Mouse (Mus musculus): ENCODE measurements around the gene Mpl. TPM values are rescaled to one million over a fixed set of nuclear protein-coding genes. Genes with fewer than 3 reads are reported as not detected.

Mpl gene
- polyA plus RNA-seq, 1 experiment from 2014 or later, result 0.40 TPM

- no peak; the same call in 1 of the 2 replicates for ATAC-seq (replicated peaks; ENCODE audit: low FRiP score)
- Histone ChIP-seq H3K4me1 (peaks cover 15% of the 10 kb centered on the region), H3K9ac (peak overlapping the region; percentile 34), H3K9me3 (replicated peaks) (no peaks in the 10 kb centered on the region), H3K27me3 (0 out of 2 replicates have a peak, but pooled peaks cover 4% of the 10 kb centered on the region), H3K36me3 (no peaks in the 10 kb centered on the region), H3K27ac (no peak overlapping the region), H3K4me2 (peak overlapping the region; percentile 84), H3K4me3 (replicated peaks) (peak overlapping the region; percentile 45)
- WGBS, result 28% methylated on average over 24 of the region's 24 CpGs
Observed at GRCm38 (mm10) chr4:118446415-118447153, 10.7 kb downstream of the Mpl start.

DNA sequence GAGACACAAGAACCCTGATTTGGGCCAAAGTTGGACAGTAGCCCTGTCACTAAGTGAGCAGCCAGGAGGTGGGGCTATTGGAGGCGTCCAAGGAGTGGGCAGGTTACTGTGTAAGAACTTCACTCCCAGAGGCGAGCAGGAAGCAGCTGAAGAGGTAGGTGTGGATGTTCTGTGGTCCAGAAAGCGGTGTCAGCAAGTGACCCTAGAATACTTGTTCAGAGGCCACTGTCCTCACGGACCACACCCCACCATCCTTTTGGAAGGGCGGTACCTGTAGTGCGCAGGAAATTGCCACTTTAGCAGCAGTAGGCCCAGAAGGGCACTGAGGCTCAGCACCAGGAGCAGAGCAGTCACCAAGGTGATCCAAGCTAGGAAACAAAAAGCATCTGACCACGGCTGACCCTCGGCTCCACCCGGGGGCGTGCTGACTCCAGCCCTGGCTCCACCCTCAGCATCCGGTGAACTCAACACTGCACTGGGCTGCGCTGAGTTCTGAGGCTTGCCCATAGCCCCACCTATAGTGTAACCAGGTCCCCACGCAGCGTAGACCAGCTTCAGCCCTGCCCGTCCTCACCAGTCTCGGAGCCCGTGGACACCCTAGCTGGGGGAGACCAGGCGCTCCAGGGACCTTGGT, 11.4 kb downstream of the Mpl start:
- no peak overlapping the region for H3K27ac ChIP-seq

GRCm38 (mm10) chr4:118445088-118445487, 12.2 kb downstream of the Mpl start:
- WGBS, result 86% methylated on average over 10 of the region's 10 CpGs

More for the DNA sequence above, 11.4 kb downstream of the Mpl start:
- Histone ChIP-seq H3K4me3 (replicated peaks) (peak overlapping the region; percentile 45), H3K9ac (peak overlapping the region; percentile 34), H3K4me1 (peaks cover 15% of the 10 kb centered on the region), H3K9me3 (replicated peaks) (no peaks in the 10 kb centered on the region), H3K36me3 (no peaks in the 10 kb centered on the region), H3K27me3 (0 out of 2 replicates have a peak, but pooled peaks cover 4% of the 10 kb centered on the region), H3K4me2 (peak overlapping the region; percentile 84)
- ATAC-seq (replicated peaks; ENCODE audit: low FRiP score), result peak; percentile 89
- WGBS, result 17% methylated on average over 18 of the region's 18 CpGs

GRCm38 (mm10) chr4:118437829-118438253, 19.5 kb downstream of the Mpl start:
- Histone ChIP-seq H3K4me1 (peaks cover 46% of the 10 kb centered on the region), H3K9me3 (replicated peaks) (no peaks in the 10 kb centered on the region), H3K4me2 (peak overlapping the region; percentile 92), H3K27me3 (no peaks in the 10 kb centered on the region), H3K9ac (peak overlapping the region; percentile 58), H3K4me3 (replicated peaks) (peak overlapping the region; percentile 62), H3K27ac (peak overlapping the region; percentile 96), H3K36me3 (peaks cover 25% of the 10 kb centered on the region)
- no peak for ATAC-seq (replicated peaks; ENCODE audit: low FRiP score)
- WGBS, result 6% methylated on average over 12 of the region's 12 CpGs

More at GRCm38 (mm10) chr4:118445088-118445487, 12.2 kb downstream of the Mpl start:
- Histone ChIP-seq H3K9me3 (replicated peaks) (no peaks in the 10 kb centered on the region), H3K4me3 (replicated peaks) (no peak overlapping the region), H3K4me2 (no peak overlapping the region), H3K4me1 (peaks cover 15% of the 10 kb centered on the region), H3K9ac (no peak overlapping the region), H3K36me3 (no peaks in the 10 kb centered on the region), H3K27ac (no peak overlapping the region), H3K27me3 (0 out of 2 replicates have a peak, but pooled peaks cover 4% of the 10 kb centered on the region)
- ATAC-seq (replicated peaks; ENCODE audit: low FRiP score), result no peak

DNA sequence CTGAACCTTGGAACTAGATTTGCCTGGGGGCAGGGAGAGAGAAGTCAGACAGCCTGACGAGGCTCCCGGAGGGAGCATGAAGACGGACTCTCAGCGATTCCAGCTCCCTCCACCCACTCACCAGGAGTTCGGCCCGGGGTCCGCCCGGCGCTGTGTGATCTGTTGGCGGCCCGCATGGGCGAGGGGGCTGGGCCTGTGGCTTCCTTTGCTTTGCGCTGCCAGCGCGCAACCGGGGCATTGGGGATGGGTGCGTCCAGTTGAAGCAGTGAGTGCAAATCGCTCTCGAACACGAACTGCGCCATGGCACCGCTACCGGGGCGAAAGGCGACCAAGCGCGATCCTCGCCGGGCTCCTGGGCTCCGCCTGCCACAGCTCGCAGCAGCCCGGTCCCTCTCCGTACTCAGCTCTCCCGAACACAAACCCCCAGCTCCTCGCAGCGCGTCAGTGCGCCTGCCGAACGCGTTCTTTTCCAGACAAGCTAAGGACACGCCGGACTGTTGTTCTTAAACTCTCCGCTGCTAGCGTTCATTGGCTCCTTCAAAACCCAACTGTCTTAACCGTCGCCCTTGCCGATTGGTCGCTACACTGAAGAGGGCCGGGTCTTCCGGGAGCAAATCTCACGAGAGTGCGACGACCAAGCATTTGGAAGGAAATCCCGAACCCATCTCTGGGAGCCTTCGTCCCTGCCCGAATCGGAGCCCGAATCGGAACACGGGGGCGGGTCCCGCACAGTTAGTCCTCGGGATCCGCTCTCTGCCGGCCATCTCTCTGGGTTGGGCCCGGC, 20.3 kb downstream of the Mpl start, which contains the start of gene Cdc20:
Cdc20 (minus strand) TSS at position 533 of the 784 bp plus-strand sequence.
- Histone ChIP-seq H3K4me2 (peak within 1 kb of the TSS; percentile 92), H3K27me3 (no peaks in the 10 kb centered on the region), H3K9ac (peak within 1 kb of the TSS; percentile 74), H3K9me3 (replicated peaks) (no peaks in the 10 kb centered on the region), H3K4me3 (replicated peaks) (peak within 1 kb of the TSS; percentile 62), H3K4me1 (peaks cover 48% of the 10 kb centered on the region), H3K27ac (peak within 1 kb of the TSS; percentile 96), H3K36me3 (peaks cover 34% of the 10 kb centered on the region)
- ATAC-seq (replicated peaks; ENCODE audit: low FRiP score), result peak; percentile 96
- WGBS, result under 1% methylated on average over 67 of the region's 67 CpGs

- Histone ChIP-seq H3K9ac (no peak overlapping the region), H3K27ac (0 out of 2 replicates have a peak overlapping the region, but pooled peaks have one; percentile 2), H3K27me3 (no peaks in the 10 kb centered on the region), H3K4me1 (peaks cover 64% of the 10 kb centered on the region), H3K9me3 (replicated peaks) (no peaks in the 10 kb centered on the region), H3K4me3 (replicated peaks) (no peak overlapping the region), H3K36me3 (peaks cover 51% of the 10 kb centered on the region), H3K4me2 (no peak overlapping the region)
- ATAC-seq (replicated peaks; ENCODE audit: low FRiP score), result no peak
- 75% methylated on average over 8 of the region's 8 CpGs for WGBS
Observed at GRCm38 (mm10) chr4:118432332-118432731, 25.0 kb downstream of the Mpl start.

DNA sequence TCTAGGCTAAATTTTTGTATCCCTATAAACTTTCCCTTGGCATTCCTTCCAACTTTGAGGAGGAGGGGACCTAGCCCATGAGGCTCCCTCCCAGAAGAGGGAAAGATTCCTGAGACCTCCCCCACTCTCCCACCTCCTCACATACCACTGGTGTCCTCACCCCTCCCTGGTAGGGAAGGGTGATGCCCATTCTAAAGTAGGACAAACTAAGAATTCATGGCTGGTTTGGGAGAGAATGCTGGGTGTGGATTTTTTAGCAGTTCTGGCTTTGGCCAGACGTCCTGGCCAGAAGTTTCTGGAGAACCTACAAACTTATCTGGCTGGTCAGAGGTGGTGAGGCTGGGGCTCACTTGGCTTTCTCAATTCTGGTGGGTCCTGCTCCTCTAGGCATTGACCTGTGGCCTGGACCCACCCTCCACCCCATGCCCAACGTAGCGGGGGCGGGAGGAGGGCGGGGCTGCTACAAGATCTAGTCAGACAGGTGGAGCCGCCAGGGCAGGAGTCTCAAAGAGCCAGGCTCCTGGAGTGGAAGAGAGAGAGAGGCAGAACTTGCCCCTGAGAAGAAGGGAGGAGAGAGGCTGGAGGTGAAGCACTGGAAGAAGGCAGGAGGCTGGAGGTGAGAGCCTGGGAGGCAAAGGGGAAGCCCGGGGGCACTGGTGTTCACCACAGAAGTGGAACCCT, 28.0 kb downstream of the Mpl start:
- Histone ChIP-seq H3K4me1 (peaks cover 45% of the 10 kb centered on the region), H3K4me3 (replicated peaks) (peak overlapping the region; percentile 85), H3K36me3 (peaks cover 41% of the 10 kb centered on the region), H3K4me2 (peak overlapping the region; percentile 89), H3K9me3 (replicated peaks) (no peaks in the 10 kb centered on the region), H3K27me3 (no peaks in the 10 kb centered on the region), H3K27ac (peak overlapping the region; percentile 91), H3K9ac (peak overlapping the region; percentile 77)
- ATAC-seq (replicated peaks; ENCODE audit: low FRiP score), result no peak
- 47% methylated on average over 7 of the region's 7 CpGs for WGBS

GRCm38 (mm10) chr4:118428531-118429214, 28.6 kb downstream of the Mpl start:
- H3K4me3 ChIP-seq (replicated peaks), result peak overlapping the region; percentile 85
- H3K27ac ChIP-seq, result peak overlapping the region; percentile 91
- peak overlapping the region; percentile 77 for H3K9ac ChIP-seq
- no peaks in the 10 kb centered on the region for H3K27me3 ChIP-seq
- no peaks in the 10 kb centered on the region for H3K9me3 ChIP-seq (replicated peaks)
- peaks cover 34% of the 10 kb centered on the region for H3K36me3 ChIP-seq
- H3K4me1 ChIP-seq, result peaks cover 39% of the 10 kb centered on the region
- WGBS, result 32% methylated on average over 15 of the region's 15 CpGs
- ATAC-seq (replicated peaks; ENCODE audit: low FRiP score), result peak; percentile 16
- peak overlapping the region; percentile 89 for H3K4me2 ChIP-seq

DNA sequence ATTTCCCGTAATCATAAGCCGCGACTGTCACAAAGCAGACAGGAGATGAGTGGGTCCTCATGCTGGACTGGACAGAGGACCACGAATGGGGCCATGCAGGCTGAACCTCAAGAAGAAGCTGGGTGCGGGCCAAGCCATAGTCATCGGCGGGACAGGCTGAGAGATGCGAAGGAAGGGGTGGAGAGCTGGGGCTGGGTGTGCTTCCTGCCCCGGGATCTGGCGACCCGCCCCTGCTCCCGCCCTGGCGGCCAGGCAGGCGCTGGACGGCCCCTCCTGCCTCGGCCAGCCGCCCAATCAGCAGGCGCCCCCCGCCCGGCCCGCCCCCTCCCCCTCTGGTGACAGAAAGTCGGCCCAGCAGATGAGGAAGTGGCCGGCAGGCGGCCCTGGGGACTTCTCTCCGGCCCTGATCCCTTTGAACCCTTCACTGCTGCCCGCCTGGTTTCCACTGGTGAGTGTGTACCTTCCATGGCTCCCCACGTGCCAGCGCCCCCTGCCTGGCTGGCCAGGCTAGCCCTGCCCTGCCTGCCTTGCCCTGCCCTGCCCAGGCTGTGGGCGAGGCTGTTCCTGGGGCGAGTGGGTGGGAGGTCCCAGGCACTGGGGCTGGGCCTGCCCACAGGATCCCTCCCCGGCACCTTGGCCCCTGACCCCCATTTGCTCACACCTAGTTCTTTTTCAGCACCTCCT, 29.4 kb downstream of the Mpl start, which contains the start of gene Elovl1:
Elovl1 (plus strand) TSS at position 326 of the 684 bp plus-strand sequence.
- H3K9me3 ChIP-seq (replicated peaks), result no peaks in the 10 kb centered on the region
- peak within 1 kb of the TSS; percentile 77 for H3K9ac ChIP-seq
- no peaks in the 10 kb centered on the region for H3K27me3 ChIP-seq
- peak within 1 kb of the TSS; percentile 85 for H3K4me3 ChIP-seq (replicated peaks)
- ATAC-seq (replicated peaks; ENCODE audit: low FRiP score), result peak; percentile 98
- H3K27ac ChIP-seq, result peak within 1 kb of the TSS; percentile 91
- H3K4me2 ChIP-seq, result peak within 1 kb of the TSS; percentile 89
- H3K4me1 ChIP-seq, result peaks cover 31% of the 10 kb centered on the region
- WGBS, result 0% methylated on average over 31 of the region's 31 CpGs
- H3K36me3 ChIP-seq, result peaks cover 32% of the 10 kb centered on the region

DNA sequence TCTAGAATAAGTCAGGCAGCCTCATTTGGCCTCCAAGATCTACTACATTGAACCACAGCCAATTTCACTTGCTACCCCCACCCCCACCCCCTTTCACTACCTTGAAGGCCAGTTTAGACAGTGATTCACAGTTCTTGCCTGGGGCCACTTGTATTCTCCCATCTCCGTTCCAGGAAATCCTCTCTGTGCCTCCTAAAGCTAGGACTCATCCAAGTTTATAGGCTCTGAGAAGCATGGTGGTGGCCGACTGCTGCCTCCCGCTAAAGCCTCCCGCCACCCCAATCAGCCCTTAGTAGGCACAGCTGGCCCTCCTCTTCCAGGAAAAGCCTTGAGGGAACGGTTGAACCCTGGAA, 29.9 kb downstream of the Mpl start:
- H3K36me3 ChIP-seq, result peaks cover 31% of the 10 kb centered on the region
- H3K4me3 ChIP-seq (replicated peaks), result peak overlapping the region; percentile 85
- H3K4me2 ChIP-seq, result peak overlapping the region; percentile 89
- peak; percentile 26 for ATAC-seq (replicated peaks; ENCODE audit: low FRiP score)
- peak overlapping the region; percentile 77 for H3K9ac ChIP-seq
- H3K27me3 ChIP-seq, result no peaks in the 10 kb centered on the region
- no peaks in the 10 kb centered on the region for H3K9me3 ChIP-seq (replicated peaks)
- under 1% methylated on average over 5 of the region's 5 CpGs for WGBS
- H3K27ac ChIP-seq, result peak overlapping the region; percentile 91
- peaks cover 28% of the 10 kb centered on the region for H3K4me1 ChIP-seq

All from kidney, embryonic 15.5 days (tissue).